Mouse (Mus musculus) heart, embryonic 15.5 days (tissue): ENCODE results near the gene Tmem243. TPM values are rescaled to one million over a fixed set of nuclear protein-coding genes. Genes with fewer than 3 reads are reported as not detected.

Experiments used
- polyA plus RNA-seq: library from polyadenylated mRNA; unstranded; fragments of >200 nt; fragmentation: Nextera tagmentation; extraction: Ambion mirVana; gene quantifications from 2 replicates; pipeline ENCODE4 v1.2.1, GENCODE M21; 2015

The Tmem243 gene
- polyA plus RNA-seq, 1 experiment from 2014 or later = 10.3 TPM

Other genes with a start within 250 kb of the Tmem243 start
- gene Abcb4, start 207.0 kb upstream of the Tmem243 start, polyA plus RNA-seq = 0.45 and 0.55 TPM in 2 replicates
- 29.3 and 30.8 TPM in 2 replicates for gene Crot, start 103.3 kb upstream of the Tmem243 start, polyA plus RNA-seq
- 24.5 and 27.3 TPM in 2 replicates for gene Dmtf1, start 61.1 kb downstream of the Tmem243 start, polyA plus RNA-seq
- gene 9330182L06Rik, start 165.4 kb downstream of the Tmem243 start, polyA plus RNA-seq = 0.98 and 1.6 TPM in 2 replicates